Mouse (Mus musculus): ENCODE data around the gene Wnt16.

- no peak for TF ChIP-seq CTCF (IDR thresholded peaks at IDR 0.05; ENCODE audit: insufficient read depth, low read depth, low read length)
- TF ChIP-seq POLR2A (IDR thresholded peaks at IDR 0.05; ENCODE audit: insufficient read depth, low read depth, low read length): no peak
Measured at GRCm38 (mm10) chr6:22340779-22341178, 52.8 kb downstream of the Wnt16 start.
